Mouse (Mus musculus): ENCODE measurements around the gene Fam78a.
"Not testable (repeated sequence)": the region's sequence is repeated elsewhere in the genome, so short reads cannot be mapped to it uniquely, and the experiment has no call there.

The Fam78a gene

DNA sequence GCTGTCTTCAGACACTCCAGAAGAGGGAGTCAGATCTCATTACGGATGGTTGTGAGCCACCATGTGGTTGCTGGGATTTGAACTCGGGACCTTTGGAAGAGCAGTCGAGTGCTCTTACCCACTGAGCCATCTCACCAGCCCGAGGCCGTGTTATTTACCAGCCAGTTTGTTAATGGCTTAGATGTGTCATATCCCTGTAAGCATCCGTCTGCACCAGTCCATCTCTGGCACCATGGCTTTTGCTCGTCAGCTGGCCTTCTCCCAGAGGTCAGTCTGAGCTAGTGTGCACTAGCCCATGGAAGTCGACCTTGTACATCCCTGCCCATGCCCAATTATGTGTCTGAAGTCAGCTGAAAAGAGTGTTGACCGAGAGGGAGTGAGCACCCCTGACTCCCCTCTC lies 44.0 kb downstream of the Fam78a start:
- not testable (repeated sequence) for DNase-seq (ENCODE audit: low read depth)

- peak; percentile 42 for DNase-seq (ENCODE audit: low read depth)
These were observed 46.0 kb downstream of the Fam78a start for GRCm38 (mm10) chr2:32038661-32039081.

DNA sequence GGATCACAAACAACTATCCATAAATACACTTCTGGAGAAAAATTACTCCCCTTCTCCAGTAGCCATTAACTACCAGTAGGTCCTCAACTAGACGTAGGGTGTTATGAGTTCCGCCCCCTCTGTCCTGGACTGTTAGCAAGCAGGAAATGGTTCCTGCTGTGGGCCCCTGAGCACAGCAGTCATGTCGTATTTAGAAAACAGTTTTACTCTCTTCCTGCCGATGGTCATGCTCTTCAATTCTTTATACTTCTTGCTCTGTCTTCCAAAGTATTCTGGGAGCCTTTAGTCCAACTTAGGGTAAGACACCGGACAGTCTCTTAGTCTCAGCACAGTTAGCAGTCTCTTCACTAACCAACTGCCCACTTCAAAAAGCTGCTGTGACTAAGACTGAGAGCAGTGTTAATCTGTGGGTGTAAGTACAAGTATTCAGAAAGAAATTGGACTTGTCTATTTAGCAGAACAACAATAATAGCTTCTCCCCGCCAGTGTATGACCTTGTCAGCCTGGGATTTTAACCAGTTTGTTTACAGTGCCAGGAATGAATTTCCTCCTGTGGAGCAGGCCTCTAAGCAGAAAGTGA lies 47.3 kb downstream of the Fam78a start:
- peak; percentile 76 for DNase-seq (ENCODE audit: low read depth)

DNA sequence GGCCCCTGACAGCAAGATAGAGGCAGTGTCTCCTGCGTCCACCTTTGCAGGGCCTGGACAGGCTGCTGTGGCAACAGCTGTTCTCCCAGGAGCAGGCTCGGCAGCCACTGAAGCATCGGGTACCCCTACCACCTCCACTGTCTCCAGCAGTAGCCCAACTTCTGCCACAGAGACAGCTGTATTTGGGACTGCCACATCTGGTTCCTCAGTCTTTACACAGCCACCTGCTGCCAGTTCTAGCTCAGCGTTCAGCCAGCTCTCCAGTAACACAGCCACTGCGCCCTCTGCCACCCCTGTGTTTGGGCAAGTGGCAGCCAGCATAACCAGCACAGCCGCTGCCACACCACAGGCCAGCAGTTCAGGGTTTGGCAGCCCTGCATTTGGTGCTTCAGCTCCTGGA lies 50.5 kb downstream of the Fam78a start:
- DNase-seq (ENCODE audit: low read depth): no peak

GRCm38 (mm10) chr2:32033436-32033835 lies 51.2 kb downstream of the Fam78a start:
- no peak for DNase-seq (ENCODE audit: low read depth)

DNA sequence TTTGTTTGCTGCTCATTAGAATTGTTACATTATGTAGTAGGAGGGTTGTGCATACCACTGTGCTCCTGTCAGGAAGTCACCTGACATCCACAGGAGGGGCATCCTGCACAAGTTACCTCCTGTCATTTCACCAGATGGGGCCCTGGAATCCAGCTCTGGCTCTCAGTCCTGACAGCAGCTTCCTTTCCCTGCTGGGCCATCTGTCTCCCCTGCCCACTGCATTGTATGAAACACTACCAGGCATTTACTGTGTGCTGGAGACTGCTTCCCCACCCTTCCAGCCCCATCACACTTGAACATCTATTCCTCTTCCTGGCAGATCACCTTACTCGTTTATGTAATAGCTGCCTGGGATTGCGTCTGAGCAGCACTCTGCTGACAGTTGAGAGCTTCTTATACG lies 55.0 kb downstream of the Fam78a start:
- no peak for DNase-seq (ENCODE audit: low read depth)

DNA sequence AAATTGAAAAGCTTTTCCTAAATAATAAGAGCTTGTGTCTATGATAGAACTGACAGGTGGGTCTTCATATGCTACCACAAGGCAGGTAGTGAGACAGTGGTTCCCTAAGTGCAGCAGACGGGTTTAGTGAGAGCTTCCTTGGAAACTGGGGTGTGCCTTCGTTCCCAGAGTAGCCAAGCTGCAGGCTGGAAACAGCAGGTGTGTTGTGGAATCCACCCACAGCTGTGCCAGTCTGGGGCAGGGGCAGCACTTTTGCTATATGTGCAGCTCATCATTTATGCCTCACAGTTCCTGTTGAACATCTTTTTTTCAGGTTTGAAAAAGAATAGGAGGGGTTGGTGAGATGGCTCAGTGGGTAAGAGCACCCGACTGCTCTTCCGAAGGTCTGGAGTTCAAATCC lies 60.3 kb downstream of the Fam78a start:
- DNase-seq (ENCODE audit: low read depth): no peak

DNA sequence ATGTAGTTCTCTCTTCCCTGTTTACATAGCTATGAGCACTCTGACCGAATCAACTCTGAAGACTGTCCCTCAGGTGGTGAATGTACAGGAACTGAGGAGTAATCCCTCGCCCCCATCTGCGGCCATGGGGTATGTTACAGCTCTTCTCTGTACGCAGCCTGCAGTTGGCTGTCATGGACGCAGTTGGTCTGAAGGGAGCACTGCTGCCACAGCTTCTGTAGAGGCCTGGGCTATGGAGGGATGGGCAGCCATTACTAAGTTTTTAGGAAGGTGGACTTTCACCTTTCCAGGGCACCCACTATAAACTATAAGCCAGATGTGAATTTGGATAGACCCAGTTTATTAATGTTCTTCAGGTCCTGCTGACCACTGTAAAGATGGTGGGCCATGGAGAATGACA lies 64.4 kb downstream of the Fam78a start:
- DNase-seq (ENCODE audit: low read depth): peak; percentile 20

DNA sequence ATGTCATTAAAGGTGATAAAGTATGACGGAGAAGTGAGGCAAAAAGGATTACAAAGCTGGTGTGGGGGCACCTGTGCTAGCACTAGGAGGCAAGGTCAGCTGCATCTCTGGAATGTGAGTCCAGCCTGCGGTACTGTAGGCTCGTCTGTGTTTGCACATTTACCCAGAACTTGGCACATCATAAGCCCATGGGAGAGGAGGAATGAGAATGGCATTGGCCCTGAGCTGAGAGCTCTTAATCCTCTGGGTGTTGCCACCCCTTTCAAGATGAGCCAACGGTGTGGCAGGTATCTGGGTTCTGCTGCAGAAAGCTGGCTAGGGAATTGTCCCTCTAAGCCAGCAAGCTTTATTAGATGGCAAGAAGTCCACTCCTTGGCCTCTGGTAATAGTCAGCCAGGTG lies 65.0 kb downstream of the Fam78a start:
- no peak for DNase-seq (ENCODE audit: low read depth)

GRCm38 (mm10) chr2:32008716-32009115 lies 75.9 kb downstream of the Fam78a start:
- DNase-seq (ENCODE audit: low read depth): no peak

DNA sequence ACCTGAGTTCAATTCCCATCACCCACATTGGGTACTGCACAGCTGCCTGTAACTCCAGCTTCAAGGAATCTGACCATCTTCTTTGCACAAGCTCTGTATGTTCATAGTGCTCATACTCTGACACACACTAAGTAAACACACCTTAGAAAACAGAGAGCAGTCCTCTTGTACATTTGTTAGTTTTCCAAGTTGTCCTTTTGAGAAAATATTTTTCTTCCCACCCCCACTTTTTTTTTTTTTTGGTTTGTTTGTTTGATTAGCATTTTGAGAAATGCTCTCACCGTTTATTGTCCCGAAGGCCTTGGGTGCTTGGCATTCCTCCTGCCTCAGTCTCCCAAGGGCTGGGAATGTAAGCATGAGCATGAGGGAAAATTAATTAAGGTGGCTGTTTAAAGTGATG lies 76.3 kb downstream of the Fam78a start:
- DNase-seq (ENCODE audit: low read depth): no peak
